Mouse (Mus musculus): ENCODE data around the gene Cdh4. TPM values are rescaled to one million over a fixed set of nuclear protein-coding genes. Genes with fewer than 3 reads are reported as not detected.
A peak's percentile ranks its signal among the peaks of the same experiment; 100 is the strongest.

Cdh4 gene
- polyA plus RNA-seq, 1 experiment from 2014 or later, result 57.4 TPM

DNA sequence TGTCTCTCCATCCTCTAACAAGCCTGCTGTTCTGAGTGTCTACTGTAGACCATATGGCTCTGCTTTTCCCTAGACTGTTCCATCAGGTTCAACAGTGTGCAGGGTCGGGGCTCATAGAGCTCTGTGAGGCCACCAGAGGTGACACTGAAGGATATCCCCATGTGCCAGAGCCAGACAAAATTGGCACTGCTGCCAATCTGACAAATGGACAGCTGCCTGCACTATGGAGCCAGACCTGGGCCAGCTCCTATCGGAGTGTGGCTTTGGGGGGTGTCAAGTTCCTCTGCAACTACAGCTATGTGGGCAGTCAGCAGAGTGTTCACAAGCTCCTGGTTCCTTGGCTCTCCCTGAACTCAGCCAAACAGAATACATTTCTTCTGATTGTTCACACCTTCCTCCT is 164.1 kb downstream of the Cdh4 start:
- WGBS, result 82% methylated on average over 2 of the region's 2 CpGs
- Histone ChIP-seq H3K4me2 (ENCODE audit: low read length) (no peak overlapping the region), H3K27me3 (replicated peaks; ENCODE audit: control insufficient read depth, insufficient read depth, low read length) (no peaks in the 10 kb centered on the region), H3K4me3 (replicated peaks; ENCODE audit: low read length) (no peak overlapping the region), H3K9ac (replicated peaks; ENCODE audit: low read depth, low read length) (no peak overlapping the region), H3K4me1 (replicated peaks; ENCODE audit: control insufficient read depth, insufficient read depth, low read length) (peaks cover 16% of the 10 kb centered on the region), H3K36me3 (ENCODE audit: control insufficient read depth, insufficient read depth) (no peaks in the 10 kb centered on the region), H3K9me3 (ENCODE audit: control insufficient read depth, low read length) (no peaks in the 10 kb centered on the region), H3K27ac (ENCODE audit: low read length) (no peak overlapping the region)
- no peak for ATAC-seq

DNA sequence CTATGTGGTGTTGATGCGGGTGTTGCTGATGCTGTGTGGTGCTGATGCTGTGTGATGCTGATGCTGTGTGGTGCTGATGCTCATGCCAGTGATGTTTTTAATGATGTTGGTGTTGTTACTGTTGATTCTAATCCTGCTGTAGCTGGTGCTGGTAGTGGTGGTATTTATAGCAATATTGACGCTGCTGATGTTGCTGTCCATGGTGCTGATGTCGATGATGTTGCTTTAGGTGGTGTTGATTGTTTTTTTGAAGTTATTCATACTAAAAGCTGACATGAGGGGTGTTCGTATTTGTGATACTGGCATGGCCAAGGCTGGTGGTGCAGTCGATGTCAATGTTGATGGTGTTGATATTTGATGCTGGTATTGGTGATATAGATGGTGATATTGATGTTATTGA is 173.7 kb downstream of the Cdh4 start:
- ATAC-seq, result no peak
- H3K36me3 ChIP-seq (ENCODE audit: control insufficient read depth, insufficient read depth), result no peaks in the 10 kb centered on the region
- H3K9ac ChIP-seq (replicated peaks; ENCODE audit: low read depth, low read length), result no peak overlapping the region
- H3K4me1 ChIP-seq (replicated peaks; ENCODE audit: control insufficient read depth, insufficient read depth, low read length), result no peaks in the 10 kb centered on the region
- no peaks in the 10 kb centered on the region for H3K27me3 ChIP-seq (replicated peaks; ENCODE audit: control insufficient read depth, insufficient read depth, low read length)
- WGBS, result 66% methylated on average over 5 of the region's 5 CpGs
- no peak overlapping the region for H3K27ac ChIP-seq (ENCODE audit: low read length)
- H3K4me3 ChIP-seq (replicated peaks; ENCODE audit: low read length), result no peak overlapping the region
- H3K9me3 ChIP-seq (ENCODE audit: control insufficient read depth, low read length), result no peaks in the 10 kb centered on the region
- no peak overlapping the region for H3K4me2 ChIP-seq (ENCODE audit: low read length)

DNA sequence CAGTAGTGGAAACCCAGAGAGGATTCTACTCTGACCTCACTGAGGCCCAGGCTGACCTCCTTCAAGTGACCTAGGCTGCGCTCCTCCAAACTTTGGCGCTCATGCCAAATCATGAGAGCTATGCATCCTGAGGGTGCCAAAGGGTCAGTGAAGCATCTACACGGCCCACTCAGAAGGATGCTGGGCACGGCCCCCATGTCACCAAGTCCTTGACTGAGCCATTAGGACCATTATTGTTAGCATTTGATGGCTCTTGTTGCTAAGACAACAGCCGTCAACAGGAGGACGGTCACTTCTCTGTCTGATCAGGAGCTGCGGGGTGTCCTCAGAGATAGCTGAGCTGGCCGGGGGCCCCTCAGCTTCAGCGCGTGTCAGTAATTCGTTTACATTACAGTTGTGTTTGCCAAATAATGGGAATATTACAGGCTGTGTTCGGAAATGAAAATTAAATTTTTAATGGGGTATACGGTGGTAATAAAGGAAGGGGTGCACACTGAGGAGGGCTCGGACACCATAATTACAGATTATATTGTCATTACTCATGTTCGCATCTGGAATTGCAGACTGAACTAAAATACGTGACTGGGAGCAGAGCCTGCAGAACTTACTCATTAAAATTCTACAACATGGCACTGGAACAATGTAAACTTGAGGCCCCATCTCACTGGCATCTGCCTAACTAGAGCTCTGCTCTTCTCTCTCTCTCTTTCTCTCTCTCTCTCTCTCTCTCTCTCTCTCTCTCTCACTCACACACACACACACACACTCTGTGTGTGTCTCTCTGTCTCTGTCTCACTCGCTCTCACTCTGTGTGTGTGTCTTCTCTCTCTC is 181.6 kb downstream of the Cdh4 start:
- Histone ChIP-seq H3K9ac (replicated peaks; ENCODE audit: low read depth, low read length) (no peak overlapping the region), H3K4me1 (replicated peaks; ENCODE audit: control insufficient read depth, insufficient read depth, low read length) (0 out of 2 replicates have a peak, but pooled peaks cover 2% of the 10 kb centered on the region), H3K36me3 (ENCODE audit: control insufficient read depth, insufficient read depth) (no peaks in the 10 kb centered on the region), H3K27ac (ENCODE audit: low read length) (no peak overlapping the region), H3K9me3 (ENCODE audit: control insufficient read depth, low read length) (no peaks in the 10 kb centered on the region), H3K4me2 (ENCODE audit: low read length) (no peak overlapping the region), H3K27me3 (replicated peaks; ENCODE audit: control insufficient read depth, insufficient read depth, low read length) (no peaks in the 10 kb centered on the region), H3K4me3 (replicated peaks; ENCODE audit: low read length) (no peak overlapping the region)
- ATAC-seq, result peak; percentile 62
- 58% methylated on average over 17 of the region's 17 CpGs for WGBS

DNA sequence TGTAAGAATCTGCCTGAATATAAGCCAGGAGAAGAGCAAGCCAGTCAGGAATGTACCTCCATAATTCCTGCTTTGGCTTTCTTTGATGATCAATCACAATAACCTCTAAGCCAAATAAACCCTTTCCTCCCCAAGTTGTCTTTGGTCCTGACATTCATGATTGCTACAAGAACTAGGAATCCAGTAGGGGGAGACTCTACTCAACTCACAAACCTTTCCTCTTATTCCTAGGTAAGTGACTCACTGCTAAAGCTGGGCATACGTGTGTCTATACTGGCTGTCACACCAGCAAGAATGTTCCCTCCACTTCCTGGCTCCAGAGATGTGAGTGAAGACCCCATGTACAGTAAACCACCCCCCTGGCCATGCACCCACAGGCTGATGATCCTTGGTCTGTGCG is 185.3 kb downstream of the Cdh4 start:
- H3K9me3 ChIP-seq (ENCODE audit: control insufficient read depth, low read length), result no peaks in the 10 kb centered on the region
- no peak overlapping the region for H3K27ac ChIP-seq (ENCODE audit: low read length)
- H3K4me2 ChIP-seq (ENCODE audit: low read length), result no peak overlapping the region
- 0 out of 2 replicates have a peak, but pooled peaks cover 2% of the 10 kb centered on the region for H3K4me1 ChIP-seq (replicated peaks; ENCODE audit: control insufficient read depth, insufficient read depth, low read length)
- no peaks in the 10 kb centered on the region for H3K27me3 ChIP-seq (replicated peaks; ENCODE audit: control insufficient read depth, insufficient read depth, low read length)
- H3K4me3 ChIP-seq (replicated peaks; ENCODE audit: low read length), result no peak overlapping the region
- 88% methylated on average over 2 of the region's 2 CpGs for WGBS
- no peak for ATAC-seq
- no peaks in the 10 kb centered on the region for H3K36me3 ChIP-seq (ENCODE audit: control insufficient read depth, insufficient read depth)
- no peak overlapping the region for H3K9ac ChIP-seq (replicated peaks; ENCODE audit: low read depth, low read length)

DNA sequence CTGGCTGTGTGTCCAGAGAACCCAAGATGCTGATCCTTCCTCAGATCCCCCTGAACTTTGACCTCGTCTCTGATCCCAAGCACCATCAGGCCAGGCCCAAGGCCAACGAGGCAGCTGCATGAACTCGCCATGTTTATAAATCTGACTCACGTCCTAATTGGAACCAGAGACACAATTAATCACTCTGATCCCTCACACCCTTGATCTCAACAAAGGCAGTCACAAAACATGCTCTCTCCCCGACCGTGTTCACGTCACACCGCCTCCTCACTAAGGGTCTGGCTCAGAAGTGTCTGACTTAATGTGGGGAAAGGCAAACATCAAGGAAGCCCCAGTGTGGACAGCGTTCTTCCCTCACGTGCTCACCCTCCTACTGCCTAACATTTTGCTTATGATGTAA is 188.5 kb downstream of the Cdh4 start:
- 43% methylated on average over 10 of the region's 10 CpGs for WGBS
- ATAC-seq, result no peak
- Histone ChIP-seq H3K4me2 (ENCODE audit: low read length) (no peak overlapping the region), H3K4me1 (replicated peaks; ENCODE audit: control insufficient read depth, insufficient read depth, low read length) (peaks cover 3% of the 10 kb centered on the region; the same call in 1 of the 2 replicates), H3K4me3 (replicated peaks; ENCODE audit: low read length) (no peak overlapping the region), H3K36me3 (ENCODE audit: control insufficient read depth, insufficient read depth) (no peaks in the 10 kb centered on the region), H3K27ac (ENCODE audit: low read length) (no peak overlapping the region), H3K9me3 (ENCODE audit: control insufficient read depth, low read length) (no peaks in the 10 kb centered on the region), H3K9ac (replicated peaks; ENCODE audit: low read depth, low read length) (no peak overlapping the region), H3K27me3 (replicated peaks; ENCODE audit: control insufficient read depth, insufficient read depth, low read length) (no peaks in the 10 kb centered on the region)

DNA sequence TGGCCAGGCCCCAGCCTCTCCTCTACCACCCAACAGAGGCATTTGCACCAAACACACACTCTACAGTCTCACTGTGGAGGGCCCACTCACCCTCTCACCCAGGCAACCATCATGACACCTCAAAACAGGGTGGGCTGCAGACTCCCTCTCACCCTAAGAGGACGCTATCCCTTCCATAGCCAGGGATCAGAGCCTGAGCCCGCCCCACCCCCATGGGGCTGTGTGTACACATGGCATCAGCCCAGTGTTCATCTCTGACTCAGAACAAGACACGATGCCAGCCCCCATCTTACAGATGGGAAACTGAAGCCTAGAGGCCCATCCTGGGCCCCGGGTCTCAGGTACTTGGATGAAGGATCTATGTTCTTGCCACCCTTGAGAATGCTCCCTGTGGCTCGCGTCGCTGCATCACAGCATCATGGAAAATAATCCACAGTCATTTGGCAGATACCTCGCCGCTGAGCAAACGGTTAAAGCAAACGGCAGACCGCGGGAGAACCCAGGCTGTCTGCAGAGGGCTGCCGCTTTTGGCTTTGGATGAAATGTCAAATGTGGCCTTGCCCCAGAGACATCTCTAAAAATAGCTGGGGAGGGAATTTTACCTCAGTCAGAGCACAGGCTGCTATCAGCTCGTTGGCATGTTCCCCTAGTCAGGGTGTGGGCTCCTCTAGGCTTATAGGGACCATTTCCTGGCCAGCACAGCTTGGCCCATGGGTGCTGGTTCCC is 198.5 kb downstream of the Cdh4 start:
- Histone ChIP-seq H3K9me3 (ENCODE audit: control insufficient read depth, low read length) (peaks cover 5% of the 10 kb centered on the region; the same call in 1 of the 2 replicates), H3K27ac (ENCODE audit: low read length) (no peak overlapping the region), H3K4me3 (replicated peaks; ENCODE audit: low read length) (no peak overlapping the region), H3K36me3 (ENCODE audit: control insufficient read depth, insufficient read depth) (no peaks in the 10 kb centered on the region), H3K9ac (replicated peaks; ENCODE audit: low read depth, low read length) (no peak overlapping the region), H3K27me3 (replicated peaks; ENCODE audit: control insufficient read depth, insufficient read depth, low read length) (no peaks in the 10 kb centered on the region), H3K4me1 (replicated peaks; ENCODE audit: control insufficient read depth, insufficient read depth, low read length) (peaks cover 3% of the 10 kb centered on the region; the same call in 1 of the 2 replicates), H3K4me2 (ENCODE audit: low read length) (no peak overlapping the region)
- no peak for ATAC-seq
- 89% methylated on average over 15 of the region's 15 CpGs for WGBS

DNA sequence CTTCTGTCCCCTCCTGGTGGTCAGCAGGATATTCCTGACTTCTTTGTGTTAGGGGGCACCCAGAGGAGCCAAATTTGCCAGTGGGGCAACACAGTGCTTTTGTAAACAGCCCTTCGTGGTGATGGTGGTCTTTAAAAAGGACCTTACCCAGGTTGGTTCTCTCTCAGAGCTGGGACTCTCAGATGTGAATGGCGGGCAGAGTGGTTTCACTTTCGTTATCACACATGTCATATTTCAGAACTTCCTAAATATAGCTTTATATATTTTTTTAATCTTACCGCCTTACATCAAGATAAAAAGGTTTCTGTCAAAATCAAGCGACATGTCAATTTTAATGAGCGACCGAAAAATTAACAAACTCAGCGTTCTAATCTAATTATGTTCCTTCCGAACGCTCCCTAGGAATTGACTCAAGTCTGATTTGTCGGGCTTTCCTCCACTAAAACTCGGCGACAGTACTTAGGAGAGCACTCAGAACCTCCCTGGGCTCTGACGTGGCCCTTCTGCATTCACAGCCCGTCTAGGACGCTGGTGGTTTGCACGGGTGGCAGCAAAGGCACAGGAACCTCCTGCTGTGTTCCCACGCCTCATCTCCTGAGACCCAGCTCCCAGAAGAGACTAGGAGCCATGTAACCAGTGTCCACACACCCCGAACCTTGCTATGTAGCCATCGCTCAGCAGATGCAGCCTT is 206.5 kb downstream of the Cdh4 start:
- Histone ChIP-seq H3K36me3 (ENCODE audit: control insufficient read depth, insufficient read depth) (no peaks in the 10 kb centered on the region), H3K9ac (replicated peaks; ENCODE audit: low read depth, low read length) (no peak overlapping the region), H3K4me3 (replicated peaks; ENCODE audit: low read length) (no peak overlapping the region), H3K27ac (ENCODE audit: low read length) (no peak overlapping the region), H3K4me1 (replicated peaks; ENCODE audit: control insufficient read depth, insufficient read depth, low read length) (peaks cover 8% of the 10 kb centered on the region; the same call in 1 of the 2 replicates), H3K4me2 (ENCODE audit: low read length) (no peak overlapping the region), H3K9me3 (ENCODE audit: control insufficient read depth, low read length) (peaks cover 5% of the 10 kb centered on the region; the same call in 1 of the 2 replicates), H3K27me3 (replicated peaks; ENCODE audit: control insufficient read depth, insufficient read depth, low read length) (no peaks in the 10 kb centered on the region)
- ATAC-seq, result no peak
- 65% methylated on average over 20 of the region's 20 CpGs for WGBS

DNA sequence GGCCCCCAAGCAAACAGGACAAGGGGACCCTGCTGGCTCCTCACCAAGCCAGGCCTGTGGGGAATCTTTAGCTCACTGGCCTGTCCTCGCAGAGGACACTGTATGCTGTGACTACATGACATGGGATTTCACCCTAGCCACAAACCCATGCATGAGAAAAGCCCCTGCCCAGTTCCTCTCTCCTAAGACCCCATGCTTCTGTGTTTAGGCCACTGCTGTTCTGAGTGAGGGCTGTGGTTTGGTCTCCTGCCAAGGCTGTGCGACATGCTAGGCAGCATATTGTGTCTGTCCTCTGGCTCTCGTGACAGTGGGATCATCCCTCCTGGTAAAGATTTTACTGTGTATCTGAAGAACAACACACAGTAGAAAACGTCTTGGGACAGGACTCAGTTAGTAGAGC is 207.1 kb downstream of the Cdh4 start:
- 47% methylated on average over 4 of the region's 4 CpGs for WGBS
- no peaks in the 10 kb centered on the region; the same call in 1 of the 2 replicates for H3K9me3 ChIP-seq (ENCODE audit: control insufficient read depth, low read length)

DNA sequence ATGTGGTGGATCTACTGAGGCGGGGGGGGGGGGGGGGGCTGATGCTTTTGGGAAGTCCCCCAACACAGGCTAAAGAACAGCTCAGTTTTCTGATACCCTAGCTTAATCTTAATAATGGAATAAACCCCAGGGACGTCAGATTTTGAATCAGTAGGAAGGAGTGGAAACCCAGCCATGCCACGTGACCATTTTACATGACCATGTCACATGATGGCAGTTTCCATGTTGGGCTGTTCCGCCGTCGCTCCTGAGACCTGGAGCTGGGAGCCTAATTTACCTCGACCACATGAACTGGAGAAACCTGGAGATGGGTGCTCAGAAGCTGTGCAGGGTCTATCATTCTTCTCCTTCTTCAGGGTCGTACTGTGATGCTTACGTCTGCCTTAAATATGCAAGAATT is 207.9 kb downstream of the Cdh4 start:
- Histone ChIP-seq H3K9me3 (ENCODE audit: control insufficient read depth, low read length) (no peaks in the 10 kb centered on the region), H3K4me2 (ENCODE audit: low read length) (no peak overlapping the region), H3K27me3 (replicated peaks; ENCODE audit: control insufficient read depth, insufficient read depth, low read length) (no peaks in the 10 kb centered on the region), H3K36me3 (ENCODE audit: control insufficient read depth, insufficient read depth) (no peaks in the 10 kb centered on the region), H3K4me1 (replicated peaks; ENCODE audit: control insufficient read depth, insufficient read depth, low read length) (peaks cover 8% of the 10 kb centered on the region; the same call in 1 of the 2 replicates), H3K9ac (replicated peaks; ENCODE audit: low read depth, low read length) (no peak overlapping the region), H3K4me3 (replicated peaks; ENCODE audit: low read length) (no peak overlapping the region), H3K27ac (ENCODE audit: low read length) (no peak overlapping the region)
- ATAC-seq, result no peak
- WGBS, result 90% methylated on average over 8 of the region's 9 CpGs

More for the DNA sequence above, 207.1 kb downstream of the Cdh4 start:
- H3K4me2 ChIP-seq (ENCODE audit: low read length), result no peak overlapping the region
- H3K4me3 ChIP-seq (replicated peaks; ENCODE audit: low read length), result no peak overlapping the region
- no peak overlapping the region for H3K9ac ChIP-seq (replicated peaks; ENCODE audit: low read depth, low read length)
- H3K36me3 ChIP-seq (ENCODE audit: control insufficient read depth, insufficient read depth), result no peaks in the 10 kb centered on the region
- ATAC-seq, result no peak
- no peak overlapping the region for H3K27ac ChIP-seq (ENCODE audit: low read length)
- H3K27me3 ChIP-seq (replicated peaks; ENCODE audit: control insufficient read depth, insufficient read depth, low read length), result no peaks in the 10 kb centered on the region
- H3K4me1 ChIP-seq (replicated peaks; ENCODE audit: control insufficient read depth, insufficient read depth, low read length), result peaks cover 8% of the 10 kb centered on the region; the same call in 1 of the 2 replicates

Data from forebrain, embryonic 16.5 days (tissue).